Mouse (Mus musculus) lung, postnatal 14 days (tissue): ENCODE results near the gene Fam174b.

ENCODE experiments used
- DNase-seq: peaks from one replicate; pipeline ENCODE4 v3.0.0; 2021

Gene Fam174b

GRCm38 (mm10) chr7:73749983-73750382, 9.9 kb downstream of the Fam174b start:
- no peak for DNase-seq

- no peak for DNase-seq
Measured at GRCm38 (mm10) chr7:73753598-73753997, 13.5 kb downstream of the Fam174b start.

- no peak for DNase-seq
Measured at GRCm38 (mm10) chr7:73755377-73756110, 15.4 kb downstream of the Fam174b start.

DNA sequence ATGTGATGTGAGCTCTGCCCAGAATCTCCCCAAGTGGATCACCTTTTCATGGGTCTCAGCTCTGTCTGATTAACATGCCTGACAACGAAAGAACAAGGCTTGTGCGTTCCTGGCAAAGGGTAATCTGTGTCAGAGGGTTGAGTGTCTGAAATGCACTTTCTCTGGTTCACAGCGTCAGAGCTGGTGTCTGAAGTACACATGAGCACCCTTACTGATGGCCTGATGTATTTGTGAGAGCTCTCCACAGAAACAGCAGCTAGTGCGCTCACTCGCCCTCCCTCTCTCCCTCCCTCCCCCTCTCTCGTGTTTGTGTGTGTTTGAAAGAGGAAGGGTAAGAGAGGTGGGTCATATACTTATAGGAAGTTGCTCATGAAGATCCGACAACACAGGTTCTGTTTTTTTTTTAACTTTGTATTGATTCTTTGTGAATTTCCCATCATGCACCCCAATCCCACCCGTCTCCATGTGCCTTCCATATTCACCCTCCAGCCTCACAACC, 21.6 kb downstream of the Fam174b start:
- DNase-seq, result no peak

GRCm38 (mm10) chr7:73764679-73765078, 24.6 kb downstream of the Fam174b start:
- DNase-seq, result no peak

DNA sequence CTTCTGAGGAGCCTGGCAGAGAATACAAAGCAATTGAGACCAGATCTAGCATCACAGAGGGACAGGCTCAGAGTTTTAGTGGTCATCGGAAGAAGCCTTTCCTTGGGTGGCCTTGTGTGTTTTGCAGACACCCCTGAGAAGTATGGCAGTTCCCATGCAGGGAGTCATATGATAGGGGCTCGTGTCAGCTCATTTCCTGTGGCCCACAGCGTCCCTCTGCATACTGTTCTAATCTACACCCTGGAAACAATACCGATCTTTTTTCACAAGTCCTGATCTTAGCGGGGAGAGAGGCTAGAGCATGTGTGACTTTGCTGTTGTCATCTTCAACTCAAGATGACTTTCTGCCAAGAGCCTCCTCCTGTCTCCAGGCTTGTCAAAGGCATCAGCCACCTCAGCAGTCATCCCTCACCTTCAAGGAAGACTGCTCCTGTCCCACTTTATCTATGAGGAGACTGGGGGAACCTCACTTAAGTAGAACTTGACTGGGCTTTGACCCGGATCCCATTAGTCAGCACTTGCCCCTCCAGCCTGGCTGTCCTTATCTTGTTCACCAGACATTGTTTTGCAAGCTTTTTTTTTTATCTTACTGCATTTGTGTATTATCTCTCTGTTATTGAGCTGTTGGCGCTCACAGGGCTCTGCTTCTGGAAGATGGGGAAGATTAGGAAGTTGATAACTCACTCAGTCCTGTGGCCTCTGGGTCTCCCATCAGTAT, 25.2 kb downstream of the Fam174b start:
- DNase-seq, result no peak

DNA sequence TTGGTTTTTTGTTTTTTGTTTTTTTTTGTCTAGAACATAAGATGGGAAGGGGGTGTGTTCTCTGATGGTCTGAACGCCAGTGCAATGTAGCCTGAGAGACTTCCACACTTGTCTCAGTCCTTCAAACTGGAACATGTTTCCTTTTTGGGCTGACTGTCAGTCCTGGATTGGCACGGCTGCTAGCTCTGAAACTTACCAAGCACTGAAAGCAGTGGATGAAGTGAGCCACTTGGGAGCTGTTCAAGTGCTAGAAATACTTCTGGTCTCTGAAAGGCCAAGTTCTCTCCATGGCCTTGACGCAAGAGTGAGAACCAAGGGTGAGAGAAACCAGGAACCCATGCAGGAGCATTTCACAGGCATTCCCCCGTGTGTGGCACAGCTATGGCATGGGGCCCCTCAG, 29.1 kb downstream of the Fam174b start:
- peak; percentile 44 for DNase-seq

GRCm38 (mm10) chr7:73771384-73772274, 31.5 kb downstream of the Fam174b start:
- DNase-seq, result no peak

- peak; percentile 31 for DNase-seq
Measured at GRCm38 (mm10) chr7:73772275-73772765, 32.2 kb downstream of the Fam174b start.

- no peak for DNase-seq
Measured at GRCm38 (mm10) chr7:73774781-73775180, 34.7 kb downstream of the Fam174b start.

GRCm38 (mm10) chr7:73777777-73778176, 37.7 kb downstream of the Fam174b start:
- DNase-seq, result no peak

DNA sequence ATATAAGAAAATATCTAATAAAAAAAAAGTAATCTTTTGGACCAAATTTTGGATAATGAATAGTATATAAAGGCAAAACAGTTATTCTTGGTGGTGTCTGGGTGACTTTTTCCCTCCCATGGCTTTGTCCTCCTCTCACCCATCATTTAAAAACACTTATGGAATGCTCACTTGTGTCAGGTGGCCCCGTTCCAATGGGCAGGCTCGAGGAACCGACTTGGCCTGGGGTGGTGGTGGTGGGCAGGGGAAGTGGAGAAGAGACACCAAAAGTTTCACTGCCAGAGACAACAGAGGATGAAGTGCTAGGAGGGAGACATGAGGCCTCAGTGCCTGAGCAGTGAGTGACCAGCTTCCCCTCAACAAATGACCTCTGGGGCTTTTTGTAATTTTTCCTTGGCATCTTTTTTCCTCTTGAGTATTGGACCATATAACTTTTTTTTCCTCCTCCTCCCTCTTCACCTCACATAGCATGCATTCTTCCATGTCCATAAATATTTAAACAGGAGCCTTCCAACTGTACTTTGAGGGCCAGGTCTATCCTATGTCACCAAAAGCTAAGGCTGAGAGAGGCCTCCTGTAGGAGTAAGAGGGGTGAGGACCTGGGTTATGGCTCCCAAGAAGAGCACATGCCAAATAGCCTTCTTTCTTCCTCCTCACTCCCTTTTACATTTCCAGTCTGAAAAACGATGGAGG, 44.8 kb downstream of the Fam174b start:
- peak; percentile 53 for DNase-seq

- no peak for DNase-seq
Measured at GRCm38 (mm10) chr7:73785815-73786214, 45.7 kb downstream of the Fam174b start.

GRCm38 (mm10) chr7:73787513-73787912, 47.4 kb downstream of the Fam174b start:
- no peak for DNase-seq

- no peak for DNase-seq
Measured at GRCm38 (mm10) chr7:73791096-73791495, 51.0 kb downstream of the Fam174b start.

GRCm38 (mm10) chr7:73792155-73792554, 52.1 kb downstream of the Fam174b start:
- DNase-seq, result no peak

DNA sequence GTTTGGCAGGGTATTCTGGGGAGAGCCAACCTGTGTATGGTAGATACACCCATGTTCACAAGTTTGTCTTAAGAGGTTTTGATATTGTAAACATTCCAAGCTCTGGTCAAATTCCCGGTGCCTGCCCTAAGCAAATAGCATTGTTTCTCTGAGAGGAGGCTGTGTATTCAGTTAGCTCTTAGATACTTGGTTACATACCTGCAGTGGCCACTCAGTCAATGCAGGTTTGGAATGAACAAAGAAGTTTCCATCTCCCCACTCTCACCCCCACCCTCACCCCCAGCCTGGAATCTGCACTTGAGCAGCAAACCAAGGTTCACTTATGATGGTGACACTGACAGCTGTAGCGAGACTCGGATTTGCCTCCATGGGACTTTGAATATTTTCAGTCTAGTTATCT, 52.5 kb downstream of the Fam174b start:
- no peak for DNase-seq

DNA sequence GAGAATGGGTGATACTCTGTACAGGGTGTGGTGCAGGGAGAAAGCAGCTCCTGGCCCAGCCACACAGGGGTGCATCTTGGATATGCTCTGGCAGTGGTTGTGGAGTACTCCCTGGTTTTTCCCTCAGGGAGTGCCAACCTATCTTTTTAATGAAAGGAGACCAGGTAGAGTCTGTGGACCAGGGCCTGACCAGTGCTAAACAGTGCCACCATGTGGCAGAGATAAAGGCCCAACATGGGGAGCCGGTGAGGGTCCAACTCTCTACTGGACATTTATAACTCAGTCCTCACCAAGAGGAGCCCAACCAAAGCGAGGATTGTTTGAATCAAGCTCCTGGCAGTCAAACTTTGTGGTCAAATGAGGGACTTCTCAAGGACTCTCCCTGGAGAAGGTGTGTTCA, 69.2 kb downstream of the Fam174b start:
- DNase-seq, result peak; percentile 61

GRCm38 (mm10) chr7:73811439-73811838, 71.3 kb downstream of the Fam174b start:
- DNase-seq, result no peak

DNA sequence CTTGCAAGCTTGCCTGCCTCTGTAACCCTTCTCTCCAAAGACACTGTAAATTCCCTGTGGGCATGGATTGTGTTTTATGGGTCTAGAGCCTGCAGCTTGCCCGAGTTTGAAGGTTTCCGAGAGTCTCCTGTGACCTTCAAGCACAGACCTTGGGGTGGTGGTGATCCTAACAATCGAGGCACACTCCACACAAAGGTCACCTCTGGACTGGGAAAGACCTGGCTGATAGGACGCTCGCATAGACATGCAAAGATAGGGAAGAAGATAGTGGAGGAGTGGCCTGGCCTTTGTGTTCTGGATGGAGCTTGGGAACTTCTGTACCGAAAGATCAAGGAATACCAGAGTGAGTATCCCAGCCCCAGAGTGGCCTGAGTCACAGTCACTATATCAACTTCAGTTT, 72.1 kb downstream of the Fam174b start:
- DNase-seq, result no peak

DNA sequence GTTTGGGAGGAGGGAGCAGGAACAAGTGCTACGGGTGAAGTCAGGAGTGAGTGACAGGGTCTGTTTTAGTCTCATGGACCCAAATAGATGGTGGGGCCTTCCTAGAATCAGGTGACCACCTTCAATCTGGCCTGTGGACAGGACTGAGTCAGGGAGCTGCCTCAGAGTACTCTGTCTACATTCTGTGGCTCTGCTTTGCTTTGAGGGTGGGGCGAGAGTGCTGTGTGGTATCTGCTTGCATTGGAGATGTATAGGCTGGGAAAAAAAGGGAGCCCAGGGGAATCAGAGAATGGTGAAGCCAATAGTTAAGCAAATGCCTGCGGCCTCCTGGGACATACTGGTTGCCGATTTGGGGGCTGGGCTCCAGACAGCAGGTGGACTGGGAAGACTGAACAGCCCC, 73.8 kb downstream of the Fam174b start:
- DNase-seq, result no peak

- no peak for DNase-seq
Measured at GRCm38 (mm10) chr7:73814454-73814853, 74.4 kb downstream of the Fam174b start.
